Comparison of ENCODE assay signal across 8 mouse cellular contexts in the genomic region with DNA sequence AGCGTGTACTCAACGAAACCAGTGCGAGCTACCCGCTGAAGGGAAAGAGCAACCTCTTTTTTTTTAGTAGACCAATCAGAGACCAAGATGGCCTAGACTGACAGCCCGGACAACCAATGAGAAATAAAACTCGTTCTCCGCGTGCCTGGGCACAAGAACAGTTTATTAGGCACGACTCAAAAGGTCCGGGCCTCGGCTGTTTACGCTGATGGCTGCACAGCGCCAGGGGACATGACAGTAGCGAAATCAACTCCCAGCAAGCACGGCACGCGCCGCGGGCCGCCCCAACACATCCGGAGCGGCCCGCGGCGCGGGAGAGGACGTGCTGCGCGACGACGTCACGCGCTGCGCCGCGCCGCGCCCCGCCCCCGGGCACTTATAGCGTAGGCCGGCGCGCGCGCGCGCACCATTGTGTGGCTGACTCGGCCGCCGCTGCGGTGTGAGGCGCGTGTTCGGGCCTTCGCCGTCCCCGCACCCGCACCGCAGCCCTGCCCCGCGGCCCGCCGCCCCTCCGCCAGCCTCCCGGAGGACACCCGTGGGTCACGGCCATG. TPM values are rescaled to one million over a fixed set of nuclear protein-coding genes. Genes with fewer than 3 reads are reported as not detected.
DNase-seq lines count a peak whose midpoint lies in the region; ATAC-seq lines count a peak whose summit lies in the region.

A gene (plus strand): TSS at position 406 of the 551 bp plus-strand sequence.

- peak; percentile 93 for ATAC-seq in intestine, embryonic 14.5 days (replicated peaks; ENCODE audit: low FRiP score, low TSS enrichment, low read depth)

- peaks cover 3% of the 10 kb centered on the region; the same call in 1 of the 2 replicates for H3K27me3 ChIP-seq in intestine, embryonic 14.5 days (replicated peaks; ENCODE audit: control insufficient read depth, insufficient read depth, low read length)

- 1% methylated on average over 66 of the region's 68 CpGs for WGBS in intestine, embryonic 14.5 days

- peaks cover 37% of the 10 kb centered on the region for H3K36me3 ChIP-seq in intestine, embryonic 14.5 days (ENCODE audit: control insufficient read depth, insufficient read depth, low read length)

- peak within 1 kb of the TSS; percentile 86 for H3K4me2 ChIP-seq in intestine, embryonic 14.5 days (ENCODE audit: low read length)

- H3K4me1 ChIP-seq in intestine, embryonic 14.5 days (replicated peaks; ENCODE audit: control insufficient read depth, insufficient read depth, low read length) = peaks cover 9% of the 10 kb centered on the region; the same call in 1 of the 2 replicates

- DNase-seq in adrenal gland, adult 18-20 months (ENCODE audit: low spot score in 2 of 2) = peak; percentile 87 to 91
- peak; percentile 98 for DNase-seq in embryo, embryonic 11 days
- DNase-seq in gastrocnemius, postnatal 25 days = peak; percentile 87
- peak; percentile 97 for DNase-seq in intestine, embryonic 14.5 days (ENCODE audit: low spot score)
- DNase-seq in left cerebral cortex, postnatal 14 days (ENCODE audit: low spot score in 2 of 2) = peak; percentile 90 to 92
- peak; percentile 94 for DNase-seq in mesoderm, embryonic 11.5 days (ENCODE audit: low read depth, low spot score)
- peak; percentile 81 to 86 for DNase-seq in right cerebral cortex, postnatal 36 days (ENCODE audit: low spot score in 2 of 2)
- peak; percentile 91 for DNase-seq in yolk sac, embryonic 10.5 days (ENCODE audit: low spot score)

- H3K27ac ChIP-seq in intestine, embryonic 14.5 days (ENCODE audit: low read depth) = peak within 1 kb of the TSS; percentile 99

- peak within 1 kb of the TSS; percentile 100 for H3K9ac ChIP-seq in intestine, embryonic 14.5 days (ENCODE audit: low read length)

- no peaks in the 10 kb centered on the region for H3K9me3 ChIP-seq in intestine, embryonic 14.5 days (ENCODE audit: control insufficient read depth, low read length)

- intact Hi-C loops in left cerebral cortex, postnatal 14 days (cut with DNase I) = no loop called here

- H3K4me3 ChIP-seq in intestine, embryonic 14.5 days (ENCODE audit: low read depth, low read length) = peak within 1 kb of the TSS; percentile 81

RNA-seq across cellular contexts. Expression of the gene that starts here (rescaled TPM):
- total RNA-seq in adrenal gland, adult 18-20 months (2021) = 100 to 1,000 TPM; 172 to 220 TPM
- total RNA-seq in gastrocnemius, postnatal 25 days (2021) = 10 to 100 TPM; 40.2 to 45.2 TPM
- 193 and 195 TPM in 2 replicates for polyA plus RNA-seq in intestine, embryonic 14.5 days (2014; fragmentation: Nextera tagmentation; extraction: Ambion mirVana)
- 100 to 1,000 TPM; 112 to 115 TPM for total RNA-seq in left cerebral cortex, postnatal 14 days (2021)

Comparison
In these comparisons a context has a peak if more than half of its experiments do, and no peak if none do; other contexts are left out.
1. Peak in every context shown above with its lines: DNase-seq, ATAC-seq, H3K4me3 ChIP-seq and H3K27ac ChIP-seq.